ENCODE assay signal across 9 mouse cellular contexts in genomic region chr9:108094998-108095411, GRCm38 (mm10). TPM values are rescaled to one million over a fixed set of nuclear protein-coding genes. Genes with fewer than 3 reads are reported as not detected.
DNase-seq lines count a peak whose midpoint lies in the region; ATAC-seq and TF ChIP-seq lines count a peak whose summit lies in the region.
"Had no signal": no experiment of that assay in that cellular context is flagged by ENCODE, and none has a peak within 500 bp of the region (broad histone marks: within the 10 kb centered on the region; RNA-seq: fewer than 3 reads in every experiment).

No protein-coding gene starts in this region.

- H3K27ac ChIP-seq in ES-E14 (ENCODE audit: insufficient read depth, low read depth, low read length, poor library complexity, severe bottlenecking) = no peak overlapping the region
- peak overlapping the region; percentile 46; the same call in 1 of the 2 replicates for H3K27ac ChIP-seq in forebrain, embryonic 11.5 days (ENCODE audit: low read depth, low read length)
- peak overlapping the region; percentile 86 for H3K27ac ChIP-seq in intestine, embryonic 15.5 days
- peak overlapping the region; percentile 36; the same call in 1 of the 2 replicates for H3K27ac ChIP-seq in midbrain, embryonic 11.5 days (ENCODE audit: low read depth, low read length)

- no peaks in the 10 kb centered on the region for H3K27me3 ChIP-seq in forebrain, embryonic 11.5 days (ENCODE audit: control insufficient read depth, insufficient read depth, low read length)
- H3K27me3 ChIP-seq in intestine, embryonic 15.5 days (replicated peaks) = no peaks in the 10 kb centered on the region
- H3K27me3 ChIP-seq in midbrain, embryonic 11.5 days (ENCODE audit: control insufficient read depth, insufficient read depth, low read length) = no peaks in the 10 kb centered on the region

- H3K9me3 ChIP-seq in ES-E14 (ENCODE audit: control insufficient read depth, insufficient read depth, low read depth, low read length) = no peaks in the 10 kb centered on the region
- no peaks in the 10 kb centered on the region for H3K9me3 ChIP-seq in forebrain, embryonic 11.5 days (ENCODE audit: control insufficient read depth, low read length)
- no peaks in the 10 kb centered on the region for H3K9me3 ChIP-seq in intestine, embryonic 15.5 days
- H3K9me3 ChIP-seq in midbrain, embryonic 11.5 days (ENCODE audit: control insufficient read depth, low read length) = no peaks in the 10 kb centered on the region

- peak; percentile 41 to 51 for DNase-seq in cerebellum, postnatal 14 days
- no peak for DNase-seq in cerebellum, adult 8-10 months
- DNase-seq in ES-E14 (ENCODE audit: low read depth, low spot score) = no peak
- DNase-seq in forebrain, embryonic 11.5 days (ENCODE audit: low spot score) = peak; percentile 78
- peak; percentile 95 for DNase-seq in midbrain, embryonic 11.5 days (ENCODE audit: low spot score, missing footprints)
- DNase-seq in ovary, postnatal 36 days (ENCODE audit: low spot score) = no peak
- no peak for DNase-seq in right cerebral cortex, adult 18-20 months

- H3K4me2 ChIP-seq in forebrain, embryonic 11.5 days (ENCODE audit: low read depth, low read length, severe bottlenecking) = peak overlapping the region; percentile 90
- H3K4me2 ChIP-seq in intestine, embryonic 15.5 days (replicated peaks) = peak overlapping the region; percentile 97
- H3K4me2 ChIP-seq in midbrain, embryonic 11.5 days = peak overlapping the region; percentile 89

- under 1% methylated on average over 16 of the region's 16 CpGs for WGBS in forebrain, embryonic 11.5 days
- whole genome bisulfite sequencing in intestine, embryonic 15.5 days = under 1% methylated on average over 15 of the region's 16 CpGs
- WGBS in midbrain, embryonic 11.5 days = under 1% methylated on average over 16 of the region's 16 CpGs

- in situ Hi-C loops in ES-E14 (cut with MboI; ENCODE audit: low sequenced_read_pairs in 2 of 2, unreplicated experiment in 2 of 2) = loop anchor here in 1 of 2 experiments (5.0 kb wide), 1 partner anchor 97 kb away; the partner anchor contains the start of gene Bsn

- H3K36me3 ChIP-seq in ES-E14 (ENCODE audit: control insufficient read depth, insufficient read depth, low read length, poor library complexity, severe bottlenecking) = peaks cover 24% of the 10 kb centered on the region; the same call in 1 of the 2 replicates
- H3K36me3 ChIP-seq in forebrain, embryonic 11.5 days (ENCODE audit: control insufficient read depth, insufficient read depth, low read length) = no peaks in the 10 kb centered on the region
- peaks cover 14% of the 10 kb centered on the region for H3K36me3 ChIP-seq in intestine, embryonic 15.5 days
- H3K36me3 ChIP-seq in midbrain, embryonic 11.5 days (ENCODE audit: control insufficient read depth, insufficient read depth, low read length) = peaks cover 16% of the 10 kb centered on the region

- H3K9ac ChIP-seq in ES-E14 (ENCODE audit: insufficient read depth, low read depth, low read length, poor library complexity, severe bottlenecking) = peak overlapping the region; percentile 60; the same call in 1 of the 2 replicates
- H3K9ac ChIP-seq in forebrain, embryonic 11.5 days (ENCODE audit: low read length) = peak overlapping the region; percentile 44
- peak overlapping the region; percentile 90 for H3K9ac ChIP-seq in intestine, embryonic 15.5 days
- H3K9ac ChIP-seq in midbrain, embryonic 11.5 days (ENCODE audit: low read length) = peak overlapping the region; percentile 56

- peak; percentile 54 for ATAC-seq in forebrain, embryonic 11.5 days (replicated peaks; ENCODE audit: low FRiP score)
- ATAC-seq in intestine, embryonic 15.5 days = peak; percentile 77
- ATAC-seq in midbrain, embryonic 11.5 days (ENCODE audit: low FRiP score) = peak; percentile 12

- peak overlapping the region; percentile 63 to 99 for H3K4me3 ChIP-seq in ES-E14 (ENCODE audit: insufficient read depth in 1 of 2, low read depth in 1 of 2, low read length in 2 of 2, poor library complexity in 1 of 2, severe bottlenecking in 1 of 2)
- peak overlapping the region; percentile 80 for H3K4me3 ChIP-seq in forebrain, embryonic 11.5 days (ENCODE audit: low read depth, low read length)
- peak overlapping the region; percentile 82 for H3K4me3 ChIP-seq in intestine, embryonic 15.5 days (replicated peaks)
- H3K4me3 ChIP-seq in midbrain, embryonic 11.5 days (ENCODE audit: low read depth, low read length) = peak overlapping the region; percentile 83

- peaks cover 0 to 17% of the 10 kb centered on the region in 2 experiments; a peak in 2 of 4 replicates for H3K4me1 ChIP-seq in ES-E14 (ENCODE audit: control insufficient read depth in 2 of 2, insufficient read depth in 2 of 2, low read length in 2 of 2, poor library complexity in 1 of 2)
- peaks cover 8% of the 10 kb centered on the region; the same call in 1 of the 2 replicates for H3K4me1 ChIP-seq in forebrain, embryonic 11.5 days (replicated peaks; ENCODE audit: control insufficient read depth, insufficient read depth, low read length)
- peaks cover 24% of the 10 kb centered on the region for H3K4me1 ChIP-seq in intestine, embryonic 15.5 days (replicated peaks)
- H3K4me1 ChIP-seq in midbrain, embryonic 11.5 days (ENCODE audit: control insufficient read depth, insufficient read depth, low read length) = peaks cover 11% of the 10 kb centered on the region

TF ChIP-seq in ES-E14, 5 proteins besides CTCF, POLR2A, EP300 and RAD21:
- TF ChIP-seq MAFK (IDR thresholded peaks at IDR 0.05; ENCODE audit: insufficient read depth, low read depth, low read length) = no peak
- TF ChIP-seq ZNF384 (IDR thresholded peaks at IDR 0.05; ENCODE audit: low read depth, low read length) = no peak
- no peak for TF ChIP-seq ZC3H11A (IDR thresholded peaks at IDR 0.05; ENCODE audit: borderline replicate concordance, low read depth, low read length)
- TF ChIP-seq CHD2 (IDR thresholded peaks at IDR 0.05; ENCODE audit: low read depth, low read length) = no peak
- TF ChIP-seq HCFC1 (IDR thresholded peaks at IDR 0.05; ENCODE audit: borderline replicate concordance, insufficient read depth, low read length) = no peak

RNA-seq across cellular contexts. Expression of gene Apeh, which starts 0.6 kb away (rescaled TPM):
- total RNA-seq in ES-E14 (2012; rRNA removed) = 37.3 and 56.1 TPM in 2 replicates
- 53.3 and 61.5 TPM in 2 replicates for polyA plus RNA-seq in forebrain, embryonic 11.5 days (2014; fragmentation: Nextera tagmentation; extraction: Ambion mirVana)
- 76.5 and 96.8 TPM in 2 replicates for polyA plus RNA-seq in intestine, embryonic 15.5 days (2015; fragmentation: Nextera tagmentation; extraction: Ambion mirVana)
- 53.0 and 67.3 TPM in 2 replicates for polyA plus RNA-seq in midbrain, embryonic 11.5 days (2014; fragmentation: Nextera tagmentation; extraction: Ambion mirVana)

RNA-seq across cellular contexts. Expression of gene Rnf123, which starts 11.9 kb away (rescaled TPM):
- 14.5 and 28.1 TPM in 2 replicates for total RNA-seq in ES-E14 (2012; rRNA removed)
- 34.7 and 37.0 TPM in 2 replicates for polyA plus RNA-seq in forebrain, embryonic 11.5 days (2014; fragmentation: Nextera tagmentation; extraction: Ambion mirVana)
- 18.6 and 23.7 TPM in 2 replicates for polyA plus RNA-seq in intestine, embryonic 15.5 days (2015; fragmentation: Nextera tagmentation; extraction: Ambion mirVana)
- polyA plus RNA-seq in midbrain, embryonic 11.5 days (2014; fragmentation: Nextera tagmentation; extraction: Ambion mirVana) = 27.2 and 29.2 TPM in 2 replicates

RNA-seq across cellular contexts. Expression of gene Mst1, which starts 14.8 kb away (rescaled TPM):
- total RNA-seq in ES-E14 (2012; rRNA removed) = 2.9 and 3.6 TPM in 2 replicates
- polyA plus RNA-seq in forebrain, embryonic 11.5 days (2014; fragmentation: Nextera tagmentation; extraction: Ambion mirVana) = 0.28 and 0.56 TPM in 2 replicates
- polyA plus RNA-seq in intestine, embryonic 15.5 days (2015; fragmentation: Nextera tagmentation; extraction: Ambion mirVana) = 0.98 and 2.2 TPM in 2 replicates
- 0.47 and 0.78 TPM in 2 replicates for polyA plus RNA-seq in midbrain, embryonic 11.5 days (2014; fragmentation: Nextera tagmentation; extraction: Ambion mirVana)
- total RNA-seq: left cerebral cortex, postnatal 36 days had no signal

RNA-seq across cellular contexts. Expression of gene Amigo3, which starts 42.0 kb away (rescaled TPM):
- total RNA-seq in ES-E14 (2012; rRNA removed) = 2.7 and 3.8 TPM in 2 replicates
- 2.4 and 2.7 TPM in 2 replicates for polyA plus RNA-seq in forebrain, embryonic 11.5 days (2014; fragmentation: Nextera tagmentation; extraction: Ambion mirVana)
- 3.1 and 3.2 TPM in 2 replicates for polyA plus RNA-seq in intestine, embryonic 15.5 days (2015; fragmentation: Nextera tagmentation; extraction: Ambion mirVana)
- 1.5 and 2.0 TPM in 2 replicates for polyA plus RNA-seq in midbrain, embryonic 11.5 days (2014; fragmentation: Nextera tagmentation; extraction: Ambion mirVana)

RNA-seq across cellular contexts. Expression of gene Gmppb, which starts 46.0 kb away (rescaled TPM):
- 22.9 and 28.3 TPM in 2 replicates for total RNA-seq in ES-E14 (2012; rRNA removed)
- polyA plus RNA-seq in forebrain, embryonic 11.5 days (2014; fragmentation: Nextera tagmentation; extraction: Ambion mirVana) = 19.9 and 20.7 TPM in 2 replicates
- polyA plus RNA-seq in intestine, embryonic 15.5 days (2015; fragmentation: Nextera tagmentation; extraction: Ambion mirVana) = 61.8 and 79.2 TPM in 2 replicates
- polyA plus RNA-seq in midbrain, embryonic 11.5 days (2014; fragmentation: Nextera tagmentation; extraction: Ambion mirVana) = 18.3 and 19.2 TPM in 2 replicates

Comparison
In these comparisons a context has a peak if more than half of its experiments do, and no peak if none do; other contexts are left out.
1. DNase-seq: peak in cerebellum, postnatal 14 days (2 of 2), forebrain, embryonic 11.5 days (single experiment) and midbrain, embryonic 11.5 days (single experiment); none in cerebellum, adult 8-10 months (single experiment), ES-E14 (single experiment), ovary, postnatal 36 days (single experiment) and right cerebral cortex, adult 18-20 months (single experiment).
2. ATAC-seq: peak in every context shown above with its lines; median percentile 77 in intestine, embryonic 15.5 days; 54 in forebrain, embryonic 11.5 days; 12 in midbrain, embryonic 11.5 days.
3. Peak in every context shown above with its lines, with median percentiles within 50 percentile points of each other: H3K4me3 ChIP-seq, H3K9ac ChIP-seq and H3K4me2 ChIP-seq.